Mouse (Mus musculus) limb, embryonic 13.5 days (tissue): Measurements from ENCODE around the gene Ccdc153. TPM values are rescaled to one million over a fixed set of nuclear protein-coding genes. Genes with fewer than 3 reads are reported as not detected.
A peak's percentile ranks its signal among the peaks of the same experiment; 100 is the strongest.

Experiments
- ATAC-seq: fragments of 200-750 bp; cut with Nextera tagmentation; 2 replicates; pipeline ENCODE4 v1.8.0; 2017; ENCODE audit warnings: low read depth, moderate number of reproducible peaks, moderate TSS enrichment; ENCODE audit not compliant: low FRiP score
- H3K27ac ChIP-seq: fragments of 300-500 bp; sonication (generic); 2 replicates; pipeline ENCODE4 v1.5.1; 2015; ENCODE audit warnings: inconsistent platforms, mild to moderate bottlenecking, moderate library complexity
- H3K27me3 ChIP-seq: fragments of 300-500 bp; sonication (generic); 2 replicates; pipeline ENCODE4 v1.6.1; 2015; ENCODE audit warnings: mild to moderate bottlenecking, inconsistent platforms
- H3K36me3 ChIP-seq: fragments of 300-500 bp; sonication (generic); 2 replicates; pipeline ENCODE4 v1.6.1; 2015; ENCODE audit warnings: inconsistent platforms, mild to moderate bottlenecking, moderate library complexity
- H3K4me1 ChIP-seq: fragments of 300-500 bp; sonication (generic); 2 replicates; pipeline ENCODE4 v1.6.1; 2015; ENCODE audit warnings: inconsistent platforms
- H3K4me2 ChIP-seq: fragments of 300-500 bp; sonication (generic); replicated peaks from 2 replicates; pipeline ENCODE4 v1.6.1; 2015; ENCODE audit warnings: inconsistent platforms, mild to moderate bottlenecking, moderate library complexity
- H3K4me3 ChIP-seq: fragments of 300-500 bp; sonication (generic); 2 replicates; pipeline ENCODE4 v1.5.1; 2015; ENCODE audit warnings: moderate library complexity, mild to moderate bottlenecking, inconsistent platforms
- H3K9ac ChIP-seq: fragments of 300-500 bp; sonication (generic); 2 replicates; pipeline ENCODE4 v1.6.1; 2015; ENCODE audit warnings: mild to moderate bottlenecking, inconsistent platforms
- H3K9me3 ChIP-seq: fragments of 300-500 bp; sonication (generic); 2 replicates; pipeline ENCODE4 v1.6.1; 2016; ENCODE audit warnings: inconsistent platforms
- WGBS: fragments of 180-500 bp; shearing (Covaris S2); methylation state at CpG from one replicate; pipeline ENCODE4 v1.1.7; 2015; 5-methylcytosine and 5-hydroxymethylcytosine counted together
- polyA plus RNA-seq: library from polyadenylated mRNA; unstranded; fragments of >200 nt; fragmentation: Nextera tagmentation; extraction: Ambion mirVana; gene quantifications from 2 replicates; pipeline ENCODE4 v1.2.1, GENCODE M21; 2015

Gene Ccdc153
- polyA plus RNA-seq, 1 experiment from 2014 or later = not detected

- Histone ChIP-seq H3K9me3 (no peaks in the 10 kb centered on the region), H3K27ac (no peak overlapping the region), H3K4me3 (no peak overlapping the region), H3K27me3 (no peaks in the 10 kb centered on the region), H3K4me2 (no peak overlapping the region), H3K4me1 (peaks cover 9% of the 10 kb centered on the region), H3K9ac (no peak overlapping the region), H3K36me3 (peaks cover 9% of the 10 kb centered on the region)
- ATAC-seq = no peak
- WGBS = 60% methylated on average over 6 of the region's 6 CpGs
Measured at GRCm38 (mm10) chr9:44225993-44226392, 14.5 kb upstream of the Ccdc153 start.

DNA sequence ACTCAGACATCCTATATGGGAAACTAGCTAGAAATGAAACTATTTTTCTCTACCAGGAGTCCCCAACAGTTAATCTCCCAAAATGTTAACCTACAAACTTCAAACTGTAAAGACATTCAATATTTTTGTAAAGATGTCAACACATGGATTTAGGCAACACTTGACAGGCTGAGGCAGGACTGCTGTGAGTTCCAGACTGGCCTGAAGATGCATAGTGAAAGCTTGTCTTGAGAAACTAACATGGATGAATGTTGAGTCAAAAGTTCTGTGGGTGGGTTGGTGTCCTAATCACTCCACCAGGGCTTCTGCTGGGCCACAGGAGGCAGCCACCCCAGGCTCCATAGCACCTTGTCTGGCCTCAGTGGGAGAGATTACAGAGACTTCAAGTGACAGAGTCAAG, 8.9 kb upstream of the Ccdc153 start:
- Histone ChIP-seq H3K9me3 (no peaks in the 10 kb centered on the region), H3K9ac (no peak overlapping the region), H3K4me3 (no peak overlapping the region), H3K27me3 (no peaks in the 10 kb centered on the region), H3K27ac (no peak overlapping the region), H3K36me3 (peaks cover 9% of the 10 kb centered on the region), H3K4me1 (peaks cover 25% of the 10 kb centered on the region), H3K4me2 (peak overlapping the region; percentile 70)
- ATAC-seq = no peak

DNA sequence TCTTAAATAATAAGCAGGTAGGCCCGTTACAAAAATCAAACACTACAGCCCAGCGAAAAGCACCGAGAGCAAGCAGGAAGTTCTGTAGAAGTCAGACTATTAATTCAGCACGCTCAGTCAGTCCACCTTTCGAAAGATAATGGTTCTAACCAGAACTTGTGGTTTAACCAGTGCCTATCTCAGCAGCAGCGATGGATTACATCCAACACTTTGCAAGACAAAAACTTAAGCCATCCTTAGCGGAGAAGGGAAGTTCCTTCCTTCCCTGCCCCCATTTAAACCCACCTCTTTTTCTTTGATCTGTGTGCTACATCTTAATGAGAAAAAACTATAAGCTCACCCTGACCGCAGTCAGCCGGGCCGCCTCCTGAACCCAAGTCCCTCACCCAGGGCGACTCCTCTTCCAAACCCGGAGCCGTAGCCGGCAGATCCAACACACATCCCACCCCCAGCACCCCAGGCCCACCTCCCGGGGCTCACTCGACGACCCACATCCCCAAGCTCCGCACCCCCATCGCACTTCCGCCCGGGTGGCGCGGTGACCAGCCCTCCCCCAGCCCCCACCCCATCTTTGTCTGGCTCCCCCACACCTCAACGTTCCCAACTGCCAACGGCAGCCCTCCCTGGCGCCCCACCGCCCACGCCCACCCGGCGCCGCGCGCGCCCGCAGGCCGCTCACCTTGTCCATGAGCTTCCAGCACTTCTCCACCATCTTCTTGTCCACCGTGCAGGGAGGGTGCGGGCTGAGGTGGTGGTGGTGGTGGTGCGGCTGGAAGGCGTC, 7.3 kb upstream of the Ccdc153 start:
- Histone ChIP-seq H3K9me3 (no peaks in the 10 kb centered on the region), H3K27ac (peak overlapping the region; percentile 93), H3K4me3 (peak overlapping the region; percentile 82), H3K4me2 (peak overlapping the region; percentile 70), H3K27me3 (no peaks in the 10 kb centered on the region), H3K9ac (peak overlapping the region; percentile 87), H3K4me1 (peaks cover 26% of the 10 kb centered on the region), H3K36me3 (peaks cover 2% of the 10 kb centered on the region; the same call in 1 of the 2 replicates)
- ATAC-seq = peak; percentile 83
- under 1% methylated on average over 39 of the region's 40 CpGs for WGBS

DNA sequence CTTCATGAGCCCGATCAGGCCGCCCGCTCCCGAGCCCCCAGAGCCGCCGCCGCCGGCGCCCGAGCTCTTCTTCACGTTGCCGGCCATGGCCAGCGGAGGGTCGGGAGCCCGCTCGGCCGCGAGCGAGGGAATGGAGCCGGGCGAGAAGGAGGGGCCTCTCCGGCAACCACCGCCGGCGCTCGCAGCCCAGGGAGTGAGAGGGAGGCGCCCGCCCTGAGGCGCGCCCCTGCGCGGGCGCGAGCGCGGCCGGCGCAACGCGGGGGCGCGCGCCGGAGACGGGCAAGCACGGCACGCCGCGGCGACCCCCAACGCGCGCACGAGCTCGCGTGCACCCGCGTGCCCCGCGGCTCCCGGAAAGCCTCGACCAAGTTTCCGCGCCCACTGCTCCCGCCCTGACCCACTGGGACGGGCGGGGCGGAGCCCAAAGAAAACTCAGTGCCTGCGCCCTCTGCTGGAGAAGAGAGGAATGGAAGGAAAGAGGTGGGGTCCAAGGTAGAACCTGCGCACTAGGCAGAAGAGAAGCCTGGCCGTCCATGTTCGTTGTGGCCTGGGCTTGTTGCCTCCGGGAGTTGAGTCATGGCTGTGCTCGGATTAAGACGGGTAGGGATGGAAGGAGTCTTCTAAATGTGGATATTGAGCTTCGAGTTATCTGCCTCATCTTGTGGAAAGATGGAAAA, 6.5 kb upstream of the Ccdc153 start, which contains the start of gene Cbl:
TSS of gene Cbl (minus strand) at position 248 of the 677 bp plus-strand sequence.
- H3K36me3 ChIP-seq = no peaks in the 10 kb centered on the region
- peak; percentile 93 for ATAC-seq
- peak within 1 kb of the TSS; percentile 82 for H3K4me3 ChIP-seq
- H3K9me3 ChIP-seq = no peaks in the 10 kb centered on the region
- no peaks in the 10 kb centered on the region for H3K27me3 ChIP-seq
- peak within 1 kb of the TSS; percentile 70 for H3K4me2 ChIP-seq
- H3K27ac ChIP-seq = peak within 1 kb of the TSS; percentile 93
- under 1% methylated on average over 74 of the region's 76 CpGs for WGBS
- H3K9ac ChIP-seq = peak within 1 kb of the TSS; percentile 87
- peaks cover 26% of the 10 kb centered on the region for H3K4me1 ChIP-seq

GRCm38 (mm10) chr9:44234479-44235427, 5.7 kb upstream of the Ccdc153 start:
- Histone ChIP-seq H3K4me3 (peak overlapping the region; percentile 82), H3K27me3 (no peaks in the 10 kb centered on the region), H3K9ac (peak overlapping the region; percentile 48; the same call in 1 of the 2 replicates), H3K9me3 (no peaks in the 10 kb centered on the region), H3K4me1 (peaks cover 29% of the 10 kb centered on the region), H3K27ac (peak overlapping the region; percentile 58), H3K36me3 (no peaks in the 10 kb centered on the region), H3K4me2 (peak overlapping the region; percentile 60)
- 0 out of 2 replicates have a peak, but pooled peaks have one; percentile 17 for ATAC-seq
- 26% methylated on average over 19 of the region's 19 CpGs for WGBS

- Histone ChIP-seq H3K4me2 (no peak overlapping the region), H3K27ac (no peak overlapping the region), H3K9ac (peak overlapping the region; percentile 4; the same call in 1 of the 2 replicates), H3K9me3 (no peaks in the 10 kb centered on the region), H3K36me3 (no peaks in the 10 kb centered on the region), H3K4me3 (no peak overlapping the region), H3K27me3 (no peaks in the 10 kb centered on the region; the same call in 1 of the 2 replicates), H3K4me1 (peaks cover 20% of the 10 kb centered on the region)
- ATAC-seq = no peak
- 70% methylated on average over 4 of the region's 4 CpGs for WGBS
Measured at GRCm38 (mm10) chr9:44236601-44237000, 3.9 kb upstream of the Ccdc153 start.

- Histone ChIP-seq H3K4me2 (no peak overlapping the region), H3K36me3 (no peaks in the 10 kb centered on the region), H3K27ac (no peak overlapping the region), H3K4me3 (no peak overlapping the region), H3K9me3 (no peaks in the 10 kb centered on the region), H3K9ac (no peak overlapping the region), H3K4me1 (peaks cover 15% of the 10 kb centered on the region), H3K27me3 (no peaks in the 10 kb centered on the region; the same call in 1 of the 2 replicates)
- 50% methylated on average over 4 of the region's 4 CpGs for WGBS
- ATAC-seq = no peak
Measured at GRCm38 (mm10) chr9:44237128-44237527, 3.3 kb upstream of the Ccdc153 start.

DNA sequence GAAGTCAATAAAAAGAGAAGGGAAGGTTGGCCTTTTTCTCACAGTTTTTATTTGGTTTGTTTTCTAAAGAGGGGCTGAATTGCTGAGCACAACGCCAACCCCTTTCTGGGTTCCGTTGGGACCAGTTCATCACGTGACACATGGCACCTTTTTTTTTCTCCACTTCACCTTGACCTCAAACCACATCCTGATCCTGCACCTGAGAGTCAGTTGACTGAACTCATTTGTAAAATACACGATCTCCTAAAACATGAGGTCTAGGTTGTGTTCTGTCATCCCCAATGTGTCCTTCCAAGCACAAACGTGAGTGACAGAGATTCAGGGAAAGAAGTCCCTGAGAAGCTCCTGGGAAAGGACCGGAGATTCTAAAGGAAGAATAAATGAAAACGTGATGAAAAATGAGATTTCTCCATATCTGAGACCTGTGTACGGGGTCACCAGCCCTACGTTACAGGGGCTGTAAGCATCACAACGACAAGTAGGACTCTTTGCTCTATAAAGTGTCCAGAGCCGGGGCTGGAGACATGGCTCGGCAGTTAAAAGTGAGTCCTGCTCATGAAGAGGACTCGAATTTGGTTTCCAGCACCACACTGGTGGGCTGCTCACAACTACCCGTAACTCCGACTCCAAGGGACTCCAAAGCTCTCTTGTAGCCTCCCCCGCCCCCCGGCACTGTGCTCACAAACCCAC, 1.8 kb upstream of the Ccdc153 start:
- Histone ChIP-seq H3K9ac (no peak overlapping the region), H3K27ac (no peak overlapping the region), H3K4me1 (peaks cover 6% of the 10 kb centered on the region), H3K4me3 (no peak overlapping the region), H3K36me3 (no peaks in the 10 kb centered on the region), H3K9me3 (no peaks in the 10 kb centered on the region), H3K27me3 (no peaks in the 10 kb centered on the region; the same call in 1 of the 2 replicates), H3K4me2 (no peak overlapping the region)
- ATAC-seq = no peak
- 79% methylated on average over 17 of the region's 17 CpGs for WGBS

GRCm38 (mm10) chr9:44239447-44239846, 1.0 kb upstream of the Ccdc153 start:
- H3K36me3 ChIP-seq = no peaks in the 10 kb centered on the region
- 4% methylated on average over 5 of the region's 5 CpGs for WGBS
- H3K4me3 ChIP-seq = no peak overlapping the region
- H3K27ac ChIP-seq = no peak overlapping the region
- no peak overlapping the region for H3K9ac ChIP-seq
- peak; percentile 57 for ATAC-seq
- H3K9me3 ChIP-seq = no peaks in the 10 kb centered on the region
- no peak overlapping the region for H3K4me2 ChIP-seq
- no peaks in the 10 kb centered on the region; the same call in 1 of the 2 replicates for H3K27me3 ChIP-seq
- peaks cover 6% of the 10 kb centered on the region for H3K4me1 ChIP-seq

- Histone ChIP-seq H3K36me3 (no peaks in the 10 kb centered on the region), H3K4me1 (peaks cover 6% of the 10 kb centered on the region), H3K9me3 (no peaks in the 10 kb centered on the region), H3K27ac (no peak overlapping the region), H3K4me2 (no peak overlapping the region), H3K9ac (no peak overlapping the region), H3K27me3 (no peaks in the 10 kb centered on the region; the same call in 1 of the 2 replicates), H3K4me3 (no peak overlapping the region)
- no peak for ATAC-seq
- 63% methylated on average over 5 of the region's 5 CpGs for WGBS
Measured at GRCm38 (mm10) chr9:44240911-44241310, 435 bp downstream of the Ccdc153 start.

DNA sequence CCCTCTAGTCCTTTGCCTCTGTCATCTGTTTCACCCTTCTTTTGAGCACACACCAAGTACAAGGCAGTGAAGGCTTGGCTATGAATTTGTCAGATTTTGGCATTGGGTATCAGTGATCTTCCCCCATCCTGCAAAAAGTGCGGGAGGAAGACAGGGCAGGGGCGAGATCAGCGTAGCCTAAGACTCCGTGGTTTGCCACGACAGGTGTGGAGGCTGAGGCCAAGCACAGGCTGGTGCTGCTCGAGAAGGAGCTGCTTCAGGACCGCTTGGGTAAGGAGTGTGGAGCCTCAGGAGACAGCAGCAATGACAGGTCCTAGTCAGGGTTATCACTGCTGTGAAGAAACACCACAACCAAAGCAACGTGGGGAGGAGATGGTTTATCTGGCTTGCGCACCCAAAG, 942 bp downstream of the Ccdc153 start:
- WGBS = 69% methylated on average over 9 of the region's 9 CpGs
- Histone ChIP-seq H3K27ac (no peak overlapping the region), H3K4me3 (no peak overlapping the region), H3K36me3 (no peaks in the 10 kb centered on the region), H3K9ac (no peak overlapping the region), H3K9me3 (no peaks in the 10 kb centered on the region), H3K4me1 (peaks cover 6% of the 10 kb centered on the region), H3K4me2 (no peak overlapping the region), H3K27me3 (no peaks in the 10 kb centered on the region; the same call in 1 of the 2 replicates)
- no peak for ATAC-seq
